Mouse (Mus musculus): ENCODE results near the gene Zfp609.
"Not testable (repeated sequence)": the region's sequence is repeated elsewhere in the genome, so short reads cannot be mapped to it uniquely, and the experiment has no call there.

The Zfp609 gene

DNA sequence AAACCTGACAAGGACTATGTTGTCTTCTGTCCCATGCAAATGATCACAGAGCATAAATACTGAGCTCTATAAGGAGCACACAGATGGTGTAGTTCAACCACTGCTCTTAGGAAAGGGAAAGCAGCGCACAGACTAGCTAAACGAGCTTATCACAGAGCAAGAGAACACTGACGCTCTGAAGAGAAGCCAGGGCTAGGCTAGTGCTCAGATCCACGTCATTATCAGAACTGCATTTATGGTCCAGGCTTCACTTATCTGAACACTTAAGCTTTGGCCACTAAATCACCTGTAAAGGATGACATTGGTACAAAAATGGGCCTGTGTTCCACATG, 102.1 kb downstream of the Zfp609 start:
- in situ Hi-C loops (cut with MboI, MseI) = loop anchor here (10.0 kb wide), 1 partner anchor 950 kb away; no protein-coding TSS in a partner anchor

DNA sequence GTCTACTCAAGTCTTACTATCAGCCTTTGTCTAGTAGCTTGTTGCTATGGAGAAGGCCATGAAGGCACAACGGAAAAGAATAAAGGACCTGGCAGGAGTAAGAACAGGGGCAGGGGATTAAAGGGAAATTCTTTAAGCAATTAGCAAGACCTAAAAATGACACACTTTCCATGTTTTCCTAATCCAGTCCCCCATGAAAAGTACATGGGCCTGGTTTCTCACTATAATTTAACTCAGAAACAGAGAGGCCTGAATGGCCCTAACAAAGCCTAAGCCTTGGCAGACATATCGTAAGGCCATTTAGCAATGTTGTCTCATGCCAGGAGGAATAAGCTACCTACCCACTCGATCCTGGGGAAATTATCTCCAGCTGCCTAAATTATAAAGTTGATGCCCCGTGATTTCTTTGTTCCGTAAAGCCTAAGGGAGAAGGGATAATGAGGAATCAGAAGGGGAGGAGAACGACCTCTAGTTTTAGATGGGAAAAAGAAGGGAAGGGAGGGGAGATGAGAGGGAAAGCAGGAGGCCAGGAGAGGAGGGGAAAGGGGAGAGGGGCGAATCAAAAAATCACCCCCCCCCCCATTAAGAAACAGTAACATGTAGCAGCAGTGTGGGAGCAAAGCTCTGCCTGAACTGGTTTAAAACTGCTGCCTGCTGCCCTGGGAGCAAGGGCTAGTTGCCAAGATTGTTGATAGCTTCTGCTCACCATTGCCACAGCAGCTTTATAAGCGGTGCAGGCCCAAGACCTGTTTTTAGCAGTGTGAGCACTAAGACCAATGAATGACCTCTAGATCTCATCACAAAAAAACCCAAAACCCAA, 102.7 kb downstream of the Zfp609 start:
- in situ Hi-C loops (cut with MboI, MseI) = loop anchor here (10.0 kb wide), 1 partner anchor 950 kb away; no protein-coding TSS in a partner anchor

DNA sequence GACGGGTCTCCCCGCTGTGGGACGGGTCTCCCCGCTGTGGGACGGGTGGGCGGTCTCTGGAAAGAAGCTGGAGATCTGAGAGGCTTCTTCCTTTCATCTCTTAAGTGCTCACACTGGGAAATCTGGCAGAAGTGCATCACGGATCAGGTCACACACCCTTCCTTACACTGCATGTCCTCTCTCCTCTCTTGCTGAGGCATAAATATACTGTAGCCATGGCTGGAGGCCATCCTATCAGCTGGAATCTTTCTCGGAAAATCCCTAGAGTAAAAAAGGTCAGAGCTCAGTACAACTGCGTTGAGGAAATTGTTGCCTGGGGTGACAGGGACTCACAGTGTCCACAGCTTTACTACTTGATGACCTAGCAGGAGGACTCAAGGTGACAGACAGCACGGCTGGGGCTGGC, 106.2 kb downstream of the Zfp609 start:
- in situ Hi-C loops (cut with MboI, MseI) = loop anchor here (10.0 kb wide), 1 partner anchor 954 kb away; no protein-coding TSS in a partner anchor

DNA sequence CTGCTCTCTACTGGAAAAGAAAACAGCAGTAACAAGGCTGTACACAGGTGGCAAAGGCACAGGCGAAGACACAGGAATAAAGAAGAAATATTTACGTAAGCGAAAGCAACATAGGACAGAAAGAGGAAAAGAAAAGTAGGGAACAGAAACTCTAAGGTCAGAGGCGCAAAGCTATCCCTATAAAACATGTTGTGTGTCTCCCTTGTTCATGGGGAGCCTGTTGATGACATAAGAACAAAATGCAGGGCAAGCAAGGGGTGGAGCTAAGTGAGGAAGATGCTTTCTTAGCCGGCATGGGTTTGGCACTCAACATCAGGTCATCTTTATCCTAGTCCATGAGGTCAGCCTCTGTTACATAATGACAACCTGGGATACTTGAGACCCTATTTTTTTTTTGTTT, 109.2 kb downstream of the Zfp609 start:
- in situ Hi-C loops (cut with MboI, MseI) = no loop called here

DNA sequence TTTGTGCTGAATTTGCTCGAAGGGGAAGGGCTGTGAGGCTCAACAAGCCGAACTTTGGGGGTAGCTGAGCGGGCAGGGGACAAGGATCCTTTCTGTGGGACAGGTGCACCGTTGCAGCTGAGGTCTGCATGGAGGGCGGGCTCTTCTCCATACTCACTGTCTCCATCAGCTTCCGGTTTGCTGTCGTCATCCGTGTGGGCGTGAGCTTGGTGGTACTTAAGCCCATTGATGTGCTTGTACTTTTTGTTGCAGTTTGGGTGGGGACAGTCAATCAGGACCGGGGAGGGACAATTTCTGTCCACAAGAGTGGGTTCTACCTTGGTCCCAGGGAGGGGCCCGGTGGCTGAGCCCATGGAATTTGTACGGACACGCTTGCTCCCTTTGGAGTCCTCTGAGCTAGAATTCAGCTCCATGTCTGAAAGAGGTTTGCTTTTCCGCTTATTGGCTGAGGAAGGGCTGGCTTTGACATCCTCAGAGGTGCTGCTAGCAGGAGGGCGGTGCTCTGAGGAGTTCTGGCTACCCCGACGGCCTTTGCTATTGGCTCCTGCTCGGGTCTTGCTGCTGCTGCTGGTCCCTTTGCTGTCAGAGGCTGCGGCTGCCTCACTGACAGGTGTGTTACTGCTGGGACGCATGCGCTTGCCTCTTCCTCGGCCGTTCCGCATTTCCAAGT, 123.3 kb downstream of the Zfp609 start:
- in situ Hi-C loops (cut with MboI, MseI) = no loop called here

DNA sequence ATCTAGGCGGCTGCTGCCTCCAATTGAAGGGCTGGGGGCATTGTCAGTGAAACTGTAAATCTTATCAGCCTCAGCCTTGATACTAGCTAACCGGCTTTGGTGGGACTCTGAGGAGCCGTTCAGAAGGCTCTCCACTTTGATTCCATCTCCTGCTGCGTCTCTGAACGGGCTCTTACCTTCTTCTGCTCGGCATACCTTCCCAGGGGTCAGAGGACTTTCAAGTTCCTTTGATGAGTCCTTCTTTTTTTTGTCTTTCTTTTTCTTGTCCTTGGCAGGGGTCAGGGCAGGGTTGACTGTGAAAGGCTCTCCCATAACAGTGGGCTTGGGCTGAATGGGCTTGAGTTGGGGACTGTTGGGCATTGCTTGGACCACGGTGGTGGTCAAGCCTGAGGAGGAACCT, 124.1 kb downstream of the Zfp609 start:
- in situ Hi-C loops (cut with MboI, MseI) = no loop called here

DNA sequence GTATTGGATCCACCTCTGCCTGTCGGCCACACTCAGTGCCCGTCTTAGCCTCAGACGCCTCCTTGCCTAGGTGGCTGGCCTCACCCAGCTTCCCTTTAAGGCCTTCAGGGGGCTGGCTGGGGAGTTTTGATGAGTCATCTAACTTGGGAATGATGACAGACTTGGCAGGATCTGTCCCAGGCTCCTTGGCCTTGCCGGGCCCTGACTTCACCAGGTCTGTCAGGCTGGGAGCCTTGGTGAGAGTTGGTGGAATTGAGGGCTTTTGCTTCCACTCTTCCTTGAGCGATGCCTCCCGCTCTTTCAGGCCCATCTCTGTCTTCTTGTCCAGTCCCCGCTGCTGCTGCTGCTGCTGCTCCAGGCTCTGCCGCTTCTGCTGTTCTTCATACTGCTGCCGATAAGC, 125.1 kb downstream of the Zfp609 start:
- in situ Hi-C loops (cut with MboI, MseI) = no loop called here

DNA sequence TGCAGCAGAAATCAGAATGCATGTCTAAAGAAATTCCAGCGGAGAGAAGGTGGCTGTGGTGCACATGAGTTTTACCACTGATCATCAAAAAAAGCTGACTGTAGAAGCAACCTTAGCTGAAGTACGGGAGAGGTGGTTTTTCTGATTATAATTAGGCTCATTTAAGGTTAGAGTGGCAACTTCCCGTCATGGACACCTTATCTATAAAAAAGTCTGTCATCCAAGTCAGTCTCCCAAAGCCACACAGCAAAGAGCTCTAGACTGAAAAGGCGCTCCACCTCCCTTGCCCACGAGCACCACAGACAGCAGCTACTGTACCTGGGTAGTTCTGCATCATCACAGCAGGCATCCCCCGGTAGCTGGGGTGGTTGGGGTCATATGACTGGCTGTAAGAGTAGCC, 126.9 kb downstream of the Zfp609 start:
- in situ Hi-C loops (cut with MboI, MseI) = no loop called here

DNA sequence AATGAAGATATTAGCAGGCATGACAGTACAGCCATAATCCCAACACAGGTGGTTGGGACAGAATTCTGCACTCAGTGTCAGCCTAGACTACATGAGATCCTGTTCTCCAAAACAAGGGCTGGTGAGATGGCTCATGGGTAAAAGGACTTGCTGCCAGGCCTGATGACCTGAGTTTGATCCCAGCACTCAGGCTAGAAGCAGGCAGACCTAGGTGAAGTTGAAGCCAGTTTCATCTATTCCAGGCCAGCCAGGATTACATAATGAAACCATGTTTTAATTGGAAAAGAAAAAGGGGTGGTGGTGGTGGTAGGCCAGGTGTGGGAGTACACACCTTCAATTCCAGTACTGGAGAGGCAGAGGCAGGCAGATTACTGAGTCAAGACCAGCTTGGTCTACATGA, 129.4 kb downstream of the Zfp609 start:
- in situ Hi-C loops (cut with MboI, MseI) = loop anchor here (5.0 kb wide), 1 partner anchor 169 kb away; no protein-coding TSS in a partner anchor

DNA sequence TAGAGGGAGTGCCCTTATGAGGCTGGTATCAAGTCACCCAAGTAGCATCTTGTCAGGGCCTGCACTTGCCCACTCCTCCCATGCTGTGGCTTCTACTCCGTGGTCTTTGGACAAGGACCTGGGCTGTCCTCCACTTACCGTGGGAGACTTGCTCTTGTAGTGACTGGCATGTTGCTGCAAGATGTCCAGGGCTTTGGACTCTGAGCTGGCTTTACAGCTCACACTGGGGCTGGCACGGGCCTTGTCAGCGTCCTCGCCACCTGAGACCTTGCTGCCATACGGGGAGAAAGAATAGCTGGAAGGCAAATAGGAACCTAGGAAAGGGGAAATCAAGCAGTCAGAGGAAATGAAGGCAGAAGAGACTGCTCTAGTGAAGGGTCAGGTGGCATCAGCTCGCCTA, 130.0 kb downstream of the Zfp609 start:
- in situ Hi-C loops (cut with MboI, MseI) = loop anchor here (5.0 kb wide), 1 partner anchor 170 kb away; no protein-coding TSS in a partner anchor

DNA sequence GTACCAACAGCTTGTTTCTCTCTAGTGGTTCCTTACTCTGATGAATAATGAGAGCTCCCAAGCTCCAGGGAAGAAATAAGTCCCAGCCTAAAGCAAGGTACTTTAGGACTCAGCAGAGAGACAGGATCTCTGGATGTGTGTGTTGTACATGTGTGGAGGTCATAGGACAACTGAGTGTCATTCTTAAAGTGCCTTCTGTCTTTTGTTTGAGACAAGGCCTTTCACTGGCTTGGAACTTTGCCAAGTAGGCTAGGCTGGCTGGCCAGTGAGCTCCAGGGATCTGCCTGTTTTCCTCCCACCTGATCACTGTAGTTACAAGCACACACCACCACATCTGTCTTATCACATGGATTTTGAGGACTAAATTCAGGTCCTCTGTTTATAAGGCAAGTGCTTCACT, 131.0 kb downstream of the Zfp609 start:
- in situ Hi-C loops (cut with MboI, MseI) = loop anchor here (5.0 kb wide), 1 partner anchor 171 kb away; no protein-coding TSS in a partner anchor

DNA sequence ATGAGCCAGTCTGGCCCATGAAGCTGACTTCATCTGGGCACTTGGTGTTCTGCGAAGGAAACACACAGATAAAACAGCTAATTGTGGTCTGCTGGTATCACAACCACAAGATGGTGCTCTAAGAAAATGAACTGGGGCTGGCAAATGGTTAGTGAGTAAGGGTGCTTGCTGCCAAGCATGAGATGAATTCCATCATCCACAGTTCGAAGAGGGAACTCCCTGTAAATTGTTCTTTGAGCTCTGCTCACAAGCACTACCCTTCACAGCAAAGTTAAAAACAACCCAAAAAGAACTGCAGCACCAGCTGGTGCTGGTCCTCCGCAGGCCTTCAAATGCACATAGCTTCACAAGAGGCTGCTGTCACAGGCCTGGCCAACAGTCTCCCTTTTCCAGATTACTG, 131.7 kb downstream of the Zfp609 start:
- in situ Hi-C loops (cut with MboI, MseI) = loop anchor here (5.0 kb wide), 1 partner anchor 172 kb away; no protein-coding TSS in a partner anchor

DNA sequence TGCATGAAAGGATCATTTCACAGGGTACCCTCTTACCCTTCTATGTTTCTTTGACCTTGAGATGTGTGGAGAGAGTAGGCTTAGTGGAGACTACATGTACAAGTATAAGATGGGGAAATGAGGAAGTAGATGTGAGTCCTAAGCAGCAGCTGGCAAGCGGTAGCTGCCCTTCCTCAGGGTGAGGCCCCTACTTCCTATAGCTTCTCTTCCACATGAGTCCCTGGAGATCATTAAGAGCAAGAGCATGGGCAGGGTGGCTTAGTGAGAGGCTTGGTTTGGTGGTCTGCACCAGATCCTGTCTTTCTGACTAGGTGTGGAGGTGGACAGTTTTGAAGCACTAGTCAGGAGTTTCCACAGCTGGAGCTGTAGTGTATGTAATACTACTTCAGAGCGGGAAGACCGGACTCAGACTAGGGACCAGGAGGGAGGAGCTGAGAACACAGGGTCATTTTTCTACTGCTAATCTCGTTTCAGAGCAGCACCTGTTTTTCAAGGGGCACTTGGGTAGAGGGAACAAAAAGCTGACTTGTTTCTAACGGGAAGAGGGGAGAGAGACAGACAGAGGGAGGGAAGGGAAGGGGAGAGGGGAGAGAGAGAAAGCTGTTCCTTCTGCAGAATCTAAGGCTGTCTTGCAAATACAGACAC, 134.3 kb downstream of the Zfp609 start:
- in situ Hi-C loops (cut with MboI, MseI) = no loop called here

DNA sequence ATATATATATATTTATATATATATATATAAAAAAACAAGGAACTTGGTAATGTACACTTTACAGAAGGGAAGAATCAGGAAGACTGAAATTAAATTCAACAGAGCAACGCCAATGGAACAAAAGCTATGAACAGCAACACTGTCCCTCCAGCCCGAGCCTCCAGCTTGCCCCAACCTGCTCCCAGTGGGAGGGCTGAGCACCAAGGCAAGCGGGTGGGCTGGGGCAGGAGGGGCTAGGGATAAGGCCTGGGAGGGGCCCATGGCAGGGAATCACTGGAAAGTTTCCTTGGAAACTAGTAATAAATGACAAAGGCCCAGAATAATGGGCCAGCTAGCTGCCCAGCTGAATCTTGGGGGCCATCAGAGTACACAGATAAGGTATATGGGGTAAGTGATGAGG, 134.9 kb downstream of the Zfp609 start:
- in situ Hi-C loops (cut with MboI, MseI) = no loop called here

DNA sequence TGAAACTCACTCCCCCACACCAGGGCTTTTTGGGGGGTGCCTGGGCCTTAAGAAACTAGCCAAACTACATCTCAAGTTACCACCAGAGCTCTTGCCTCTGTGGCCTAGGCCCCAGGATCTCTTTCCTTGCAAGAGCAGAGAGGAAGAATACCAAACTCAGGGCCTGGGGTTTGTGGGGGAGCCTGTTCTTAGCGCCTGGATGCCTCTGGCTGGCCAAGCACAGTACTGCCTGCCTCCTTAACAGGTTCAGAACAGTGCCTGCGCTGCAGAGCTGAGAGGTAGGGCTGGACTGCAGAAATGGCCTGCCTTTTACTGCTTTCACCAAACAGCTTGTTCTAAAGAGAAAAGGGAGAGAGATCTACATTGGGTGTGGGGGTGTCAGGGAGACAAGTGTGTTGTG, 137.5 kb downstream of the Zfp609 start:
- in situ Hi-C loops (cut with MboI, MseI) = not testable (repeated sequence)

DNA sequence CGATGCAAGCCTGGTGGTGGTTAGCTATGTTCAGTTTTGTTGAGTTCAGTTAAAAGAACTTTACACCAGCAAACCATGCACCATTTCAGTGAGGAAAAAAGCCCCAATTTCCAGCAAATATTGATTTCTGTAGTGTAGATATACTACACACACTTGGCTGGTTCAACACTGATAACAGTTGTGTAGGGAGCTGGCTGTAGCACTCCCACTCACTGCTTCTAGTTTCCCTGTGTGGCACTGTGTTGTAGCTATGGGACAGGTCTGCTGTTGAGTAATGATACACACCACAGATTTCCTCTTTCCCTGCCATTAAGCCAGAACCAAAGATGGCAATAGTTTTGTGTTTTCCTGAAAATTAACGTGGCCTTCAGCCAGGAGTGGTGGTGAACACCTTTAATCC, 142.7 kb downstream of the Zfp609 start:
- in situ Hi-C loops (cut with MboI, MseI) = no loop called here

DNA sequence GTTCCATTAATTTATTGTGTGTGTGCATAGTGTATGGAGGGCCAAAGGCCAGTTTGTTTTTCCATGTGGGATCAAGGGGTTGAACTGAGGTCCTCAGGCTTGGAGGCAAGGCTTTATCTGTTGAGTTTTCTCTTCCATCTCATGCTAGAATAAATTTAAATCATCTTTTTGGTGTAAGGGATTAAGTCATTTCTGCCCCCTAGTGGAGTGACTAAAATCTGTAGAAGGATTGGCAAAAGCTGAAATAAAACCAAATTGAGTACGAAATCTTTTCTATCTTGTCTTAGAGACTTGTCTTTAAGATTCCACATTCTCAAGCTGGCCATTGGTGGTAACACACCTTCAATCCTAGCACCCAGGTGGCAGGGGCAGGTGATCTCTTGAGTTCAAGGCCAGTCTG, 144.4 kb downstream of the Zfp609 start:
- in situ Hi-C loops (cut with MboI, MseI) = no loop called here

DNA sequence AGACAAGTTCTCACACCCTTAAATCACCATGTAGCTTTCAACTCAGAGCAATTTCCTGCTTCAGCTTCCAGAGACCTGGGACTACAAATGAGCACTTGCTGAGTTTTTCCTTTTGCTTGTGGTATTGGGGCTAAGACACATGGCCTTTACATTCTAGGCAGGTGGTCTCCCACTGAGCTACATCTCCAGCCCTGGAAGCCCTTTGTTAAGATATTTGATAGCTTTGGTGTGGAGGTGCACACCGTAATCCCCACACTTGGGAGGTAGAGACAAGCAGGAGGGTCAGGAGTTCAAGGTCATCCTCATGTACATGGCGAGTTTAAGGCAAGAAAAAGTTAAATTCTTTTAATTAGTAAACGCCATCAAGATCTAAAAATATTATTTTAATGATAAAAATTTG, 145.2 kb downstream of the Zfp609 start:
- in situ Hi-C loops (cut with MboI, MseI) = no loop called here

DNA sequence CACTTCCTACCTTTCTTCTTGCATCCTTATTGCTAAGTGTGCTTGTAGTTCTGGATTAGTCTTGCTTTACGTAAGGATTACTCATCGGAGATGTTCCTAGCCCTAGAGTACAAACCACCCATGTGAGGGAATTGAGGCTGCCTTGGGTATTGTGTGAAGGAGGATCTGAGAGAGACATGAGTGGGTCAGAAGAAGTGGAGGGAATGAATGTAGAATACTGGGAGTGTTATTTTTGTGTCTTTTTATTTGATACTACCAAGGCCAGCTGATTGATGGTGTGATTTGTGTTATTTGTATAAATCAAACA, 145.8 kb downstream of the Zfp609 start:
- in situ Hi-C loops (cut with MboI, MseI) = no loop called here

DNA sequence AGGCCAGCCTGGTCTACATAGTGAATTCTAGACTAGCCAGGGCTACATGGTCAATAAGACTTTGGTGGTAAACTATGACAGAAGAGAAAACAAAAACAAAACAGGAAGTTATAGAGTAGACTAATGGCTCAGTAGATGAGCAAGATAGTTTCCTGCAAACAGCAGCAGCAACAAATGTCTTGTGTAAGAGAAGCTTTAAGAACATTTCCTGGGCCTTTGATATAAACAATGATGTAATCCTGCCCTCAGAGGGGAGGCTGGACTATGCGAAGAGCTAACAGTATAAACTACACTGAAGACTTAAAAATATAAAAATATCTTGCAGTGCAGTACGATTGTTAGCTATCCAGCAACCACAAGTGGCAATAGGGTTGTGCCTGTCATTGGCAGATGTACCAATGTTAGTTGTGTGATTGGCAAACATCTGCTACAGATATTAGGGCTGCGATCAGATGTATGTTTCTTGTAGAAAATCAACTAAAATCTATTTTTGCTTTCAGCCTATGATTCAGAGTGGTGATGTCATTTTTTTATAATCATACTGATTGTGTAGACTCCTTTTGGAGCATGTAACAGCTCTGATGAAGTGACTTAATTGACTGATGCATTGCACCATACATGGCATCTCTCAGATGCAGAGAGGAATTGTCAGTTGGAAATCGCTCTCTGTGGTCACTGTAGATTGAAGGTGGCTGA, 146.3 kb downstream of the Zfp609 start:
- in situ Hi-C loops (cut with MboI, MseI) = no loop called here

DNA sequence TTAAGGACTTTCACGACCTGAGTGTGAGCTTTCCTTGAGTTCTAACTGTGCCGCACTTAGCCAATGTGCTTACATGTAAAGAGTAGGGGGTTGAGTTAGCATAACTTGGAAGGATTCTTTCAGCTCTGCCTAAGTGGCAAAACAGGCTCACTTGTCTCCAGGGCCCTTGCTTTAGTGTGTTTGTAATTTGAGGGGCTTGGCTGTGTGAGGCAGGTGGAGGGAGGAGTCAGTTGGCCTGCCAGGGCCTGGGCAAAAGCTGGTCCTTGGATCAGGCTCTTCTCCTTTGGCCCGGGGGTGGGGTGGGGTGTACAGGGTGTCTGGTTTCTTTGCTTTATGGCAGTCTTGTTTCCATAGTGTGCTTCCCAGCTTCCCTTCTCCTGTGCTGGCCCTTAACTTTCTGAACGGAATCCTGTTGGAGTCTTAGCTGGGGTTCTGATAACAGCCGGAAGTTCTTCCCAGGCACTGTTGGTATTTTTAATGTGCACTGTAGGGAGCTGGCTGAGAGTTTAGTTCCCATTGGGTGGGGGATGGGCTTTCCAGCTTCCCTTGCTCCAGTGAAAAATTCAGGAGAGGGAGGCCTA, 148.1 kb downstream of the Zfp609 start:
- in situ Hi-C loops (cut with MboI, MseI) = no loop called here

DNA sequence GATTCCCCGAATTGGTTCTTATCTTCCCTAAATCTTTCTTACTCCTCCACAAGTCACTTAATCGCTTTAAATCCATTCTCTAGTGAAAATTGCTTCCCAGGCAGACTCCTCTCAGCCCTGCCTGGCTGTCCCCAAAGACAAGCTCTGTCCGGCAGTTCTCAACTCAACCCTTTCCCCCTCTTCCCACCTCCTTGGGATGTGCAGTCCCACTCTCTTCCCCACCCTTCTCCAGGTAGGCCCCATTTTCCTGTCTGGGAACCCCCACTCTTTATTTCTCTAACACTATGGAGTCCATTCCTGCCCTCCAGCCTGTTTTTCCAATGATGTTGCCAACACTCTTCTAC, 150.3 kb downstream of the Zfp609 start:
- in situ Hi-C loops (cut with MboI, MseI) = no loop called here

Data from T-helper 2 cell (primary cell).